Mouse (Mus musculus) CH12.LX (cell line): ENCODE results near the gene Tectb. TPM values are rescaled to one million over a fixed set of nuclear protein-coding genes. Genes with fewer than 3 reads are reported as not detected.

Experiments used
- DNase-seq: peaks from one replicate; pipeline ENCODE4 v3.0.0-alpha.2; 2013; ENCODE audit errors: extremely low read depth
- H3K27ac ChIP-seq: 2 replicates; pipeline ENCODE4 v1.5.1; 2012; ENCODE audit warnings: low read depth, mild to moderate bottlenecking, control low read depth, moderate library complexity; ENCODE audit not compliant: insufficient read depth
- H3K27me3 ChIP-seq: replicated peaks from 2 replicates; pipeline ENCODE3; 2012; ENCODE audit warnings: inconsistent platforms
- H3K36me3 ChIP-seq, 2 experiments: replicated peaks in 1 of 2; 2 replicates each; pipeline versions ENCODE3 to v1.6.1; 2012; ENCODE audit warnings: inconsistent platforms in 1 of 2, low read length in 1 of 2, mild to moderate bottlenecking in 1 of 2, mixed read lengths in 1 of 2, moderate library complexity in 1 of 2; ENCODE audit not compliant: control insufficient read depth in 1 of 2, insufficient read depth in 1 of 2
- H3K4me1 ChIP-seq, 2 experiments: 2 replicates each; pipeline ENCODE4 v1.6.1; 2012; ENCODE audit warnings: inconsistent platforms in 1 of 2, moderate library complexity in 1 of 2; ENCODE audit not compliant: insufficient read depth in 2 of 2, control insufficient read depth in 1 of 2
- H3K4me2 ChIP-seq: 2 replicates; pipeline ENCODE4 v1.6.1; 2012; ENCODE audit warnings: low read depth, mild to moderate bottlenecking, control low read depth; ENCODE audit not compliant: poor library complexity, insufficient read depth, severe bottlenecking
- H3K4me3 ChIP-seq, 3 experiments: fragments of 150-350 bp in 1 of 3; sonication (generic) in 1 of 3; replicated peaks in 1 of 3; 2 replicates each; pipeline versions ENCODE3 to v1.5.1; 2011 to 2012; ENCODE audit warnings: low read depth in 2 of 3, low read length in 2 of 3, mild to moderate bottlenecking in 2 of 3, moderate library complexity in 2 of 3, control low read depth in 1 of 3, improper control_type of control experiment in 1 of 3, inconsistent platforms in 1 of 3, mixed read lengths in 1 of 3; ENCODE audit not compliant: poor library complexity in 1 of 3
- H3K79me2 ChIP-seq: replicated peaks from 2 replicates; pipeline ENCODE4 v1.6.1; 2012; ENCODE audit warnings: mild to moderate bottlenecking, moderate library complexity; ENCODE audit not compliant: control insufficient read depth, poor library complexity, insufficient read depth, severe bottlenecking; ENCODE audit errors: extremely low read depth
- H3K9ac ChIP-seq: 2 replicates; pipeline ENCODE4 v1.6.1; 2012; ENCODE audit warnings: low read depth, mild to moderate bottlenecking, control low read depth, moderate library complexity; ENCODE audit not compliant: insufficient read depth
- H3K9me3 ChIP-seq: replicated peaks from 2 replicates; pipeline ENCODE3; 2012; ENCODE audit warnings: low read length, inconsistent platforms, mixed read lengths
- BHLHE40 ChIP-seq: IDR thresholded peaks from 2 replicates; pipeline ENCODE4 v1.6.1; 2011; ENCODE audit warnings: mild to moderate bottlenecking, low read depth, low read length, improper control_type of control experiment
- CHD1 ChIP-seq: IDR thresholded peaks from 2 replicates; pipeline ENCODE4 v1.6.1; 2012; ENCODE audit warnings: low read depth, low read length, improper control_type of control experiment, inconsistent platforms
- CHD2 ChIP-seq: IDR thresholded peaks from 2 replicates; pipeline ENCODE4 v1.6.1; 2011; ENCODE audit warnings: low read length, improper control_type of control experiment
- E2F4 ChIP-seq: IDR thresholded peaks from 2 replicates; pipeline ENCODE4 v1.6.1; 2011; ENCODE audit warnings: low read depth, low read length, improper control_type of control experiment; ENCODE audit not compliant: insufficient replicate concordance
- ELF1 ChIP-seq: IDR thresholded peaks from 2 replicates; pipeline ENCODE4 v1.6.1; 2014; ENCODE audit warnings: low read depth, mild to moderate bottlenecking, inconsistent platforms, low read length, improper control_type of control experiment
- GABPA ChIP-seq: IDR thresholded peaks from 2 replicates; pipeline ENCODE4 v1.6.1; 2012; ENCODE audit warnings: low read depth, low read length, improper control_type of control experiment, inconsistent platforms; ENCODE audit not compliant: insufficient replicate concordance
- IRF4 ChIP-seq: IDR thresholded peaks from 2 replicates; pipeline ENCODE4 v1.6.1; 2014; ENCODE audit warnings: low read depth, mild to moderate bottlenecking, inconsistent platforms, low read length, improper control_type of control experiment
- JUN ChIP-seq: IDR thresholded peaks from 2 replicates; pipeline ENCODE4 v1.6.1; 2011; ENCODE audit warnings: low read depth, mild to moderate bottlenecking, low read length, improper control_type of control experiment, moderate library complexity; ENCODE audit not compliant: insufficient read depth
- MAX ChIP-seq: IDR thresholded peaks from 2 replicates; pipeline ENCODE4 v1.6.1; 2011; ENCODE audit warnings: low read length, improper control_type of control experiment
- MXI1 ChIP-seq: IDR thresholded peaks from 2 replicates; pipeline ENCODE4 v1.6.1; 2011; ENCODE audit warnings: mild to moderate bottlenecking, low read depth, low read length, improper control_type of control experiment
- PAX5 ChIP-seq: IDR thresholded peaks from 2 replicates; pipeline ENCODE4 v1.6.1; 2012; ENCODE audit warnings: low read length, inconsistent platforms, mixed read lengths
- POLR2AphosphoS2 ChIP-seq: IDR thresholded peaks from 2 replicates; pipeline ENCODE4 v1.6.1; 2011; ENCODE audit warnings: low read depth, low read length, improper control_type of control experiment
- RCOR1 ChIP-seq: conservative IDR thresholded peaks from 2 replicates; pipeline ENCODE4 v1.6.1; 2012; ENCODE audit warnings: low read depth, mild to moderate bottlenecking, inconsistent platforms, low read length, improper control_type of control experiment
- SMC3 ChIP-seq: IDR thresholded peaks from 2 replicates; pipeline ENCODE4 v1.6.1; 2011; ENCODE audit warnings: low read depth, low read length, improper control_type of control experiment
- TBP ChIP-seq: conservative IDR thresholded peaks from 2 replicates; pipeline ENCODE4 v1.6.1; 2011; ENCODE audit warnings: low read depth, low read length, improper control_type of control experiment
- ZC3H11A ChIP-seq: IDR thresholded peaks from 2 replicates; pipeline ENCODE4 v1.6.1; 2012; ENCODE audit warnings: low read depth, mild to moderate bottlenecking, inconsistent platforms, low read length, improper control_type of control experiment
- ZNF384 ChIP-seq: IDR thresholded peaks from 2 replicates; pipeline ENCODE4 v1.6.1; 2012; ENCODE audit warnings: low read depth, low read length, improper control_type of control experiment, inconsistent platforms
- dilution Hi-C: fragments of 300-500 bp; cut with MboI; formaldehyde crosslinking; loops from 2 replicates; pipeline ENCODE4 v1.14.3; 2020; ENCODE audit warnings: low sequenced_read_pairs; ENCODE audit not compliant: extremely low pct_unique_long_range_greater_than_20kb, extremely low pct_ligation_motif_present
- in situ Hi-C: fragments of 300-500 bp; cut with MboI; formaldehyde crosslinking; loops from 3 replicates; pipeline ENCODE4 v1.14.3; 2019; ENCODE audit warnings: low sequenced_read_pairs, low pct_ligation_motif_present, low pct_unique_long_range_greater_than_20kb, mixed read lengths
- polyA plus RNA-seq: library from polyadenylated mRNA; unstranded; fragments of >175 nt; gene quantifications from 2 replicates; pipeline ENCODE4 v1.2.1, GENCODE M21; 2012; ENCODE audit warnings: low read depth; ENCODE audit not compliant: insufficient read length
- total RNA-seq, 2 experiments: library from RNA; depleted of rRNA; stranded (reverse); fragments of 300-350 nt in 1 of 2; fragments of >200 nt in 1 of 2; gene quantifications; 2 replicates each; pipeline ENCODE4 v1.2.3; 2012 to 2014

Tectb gene
- total and polyA plus RNA-seq, 3 experiments: not detected

DNA sequence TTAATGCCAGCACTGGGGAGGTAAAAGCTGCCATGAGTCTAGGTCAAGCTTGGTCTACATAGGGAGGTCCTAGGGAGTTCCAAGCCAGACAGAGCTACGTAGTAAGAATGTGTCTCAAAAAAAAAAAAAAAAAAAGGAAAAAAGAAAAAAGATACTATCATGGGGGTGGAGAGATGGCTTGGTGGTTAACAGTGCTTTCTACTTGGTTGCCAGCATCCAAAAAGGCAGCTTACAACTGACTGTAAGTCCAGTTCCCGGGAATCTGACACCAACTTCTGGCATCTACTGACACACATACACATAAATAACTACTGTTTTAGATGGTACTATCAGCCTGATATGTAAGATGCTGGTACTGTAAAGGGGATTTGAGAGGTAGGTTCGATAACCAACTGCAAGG lies 28.6 kb downstream of the Tectb start:
- dilution Hi-C loops (no loop called here), in situ Hi-C loops (no loop called here)
- Histone ChIP-seq H3K27me3 (peaks cover 3% of the 10 kb centered on the region), H3K27ac (no peak overlapping the region), H3K36me3 (no peaks in the 10 kb centered on the region), H3K4me3 (no peak overlapping the region), H3K79me2 (no peaks in the 10 kb centered on the region), H3K4me1 (no peaks in the 10 kb centered on the region), H3K9me3 (no peaks in the 10 kb centered on the region), H3K9ac (no peak overlapping the region), H3K4me2 (no peak overlapping the region)
- no peak for DNase-seq
- no peak for TF ChIP-seq MXI1
- no peak for TF ChIP-seq ELF1
- no peak for TF ChIP-seq E2F4
- TF ChIP-seq GABPA: no peak
- TF ChIP-seq TBP: no peak
- no peak for TF ChIP-seq CHD1
- no peak for TF ChIP-seq RCOR1
- no peak for TF ChIP-seq CHD2
- TF ChIP-seq SMC3: no peak
- TF ChIP-seq IRF4: no peak
- no peak for TF ChIP-seq MAX
- TF ChIP-seq POLR2AphosphoS2: no peak

DNA sequence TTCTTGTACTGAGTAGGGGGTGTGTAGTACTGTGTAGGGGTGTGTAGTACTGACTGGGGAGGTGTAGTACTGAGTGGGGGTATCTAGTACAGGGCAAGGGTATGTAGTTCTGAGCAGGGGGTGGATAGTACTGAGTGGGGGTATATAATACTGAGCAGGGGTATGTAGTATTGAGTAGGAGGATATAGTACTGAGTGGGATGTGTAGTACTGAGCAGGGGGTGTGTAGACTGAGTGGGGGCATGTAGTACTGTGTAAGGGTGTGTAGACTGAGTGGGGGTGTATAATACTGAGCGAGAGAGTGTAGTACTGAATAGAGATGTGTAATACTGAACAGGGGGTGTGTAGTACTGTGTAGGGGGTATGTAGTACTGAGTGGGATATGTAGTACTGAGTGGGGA lies 31.2 kb downstream of the Tectb start:
- H3K36me3 ChIP-seq: no peaks in the 10 kb centered on the region
- no peaks in the 10 kb centered on the region for H3K79me2 ChIP-seq
- TF ChIP-seq ELF1 (no peak), E2F4 (no peak), MAX (no peak), BHLHE40 (no peak), IRF4 (no peak), RCOR1 (no peak), PAX5 (no peak), ZC3H11A (no peak), CHD2 (no peak), CHD1 (no peak), TBP (no peak), ZNF384 (no peak), JUN (no peak), GABPA (no peak)
- no peak for DNase-seq
- no peaks in the 10 kb centered on the region for H3K9me3 ChIP-seq
- no peak overlapping the region for H3K27ac ChIP-seq
- H3K27me3 ChIP-seq: no peaks in the 10 kb centered on the region
- H3K9ac ChIP-seq: no peak overlapping the region
- dilution Hi-C loops (no loop called here), in situ Hi-C loops (no loop called here)
- no peaks in the 10 kb centered on the region for H3K4me1 ChIP-seq
- no peak overlapping the region for H3K4me2 ChIP-seq
- no peak overlapping the region for H3K4me3 ChIP-seq
